Mouse (Mus musculus) small intestine, adult 2 months (tissue): ENCODE measurements around the gene Tceal5. TPM values are rescaled to one million over a fixed set of nuclear protein-coding genes. Genes with fewer than 3 reads are reported as not detected.

Experiments used
- H3K27ac ChIP-seq: fragments of 200-500 bp; 2 replicates; pipeline ENCODE4 v1.5.1; 2012; ENCODE audit warnings: low read depth, low read length, control low read depth, inconsistent platforms; ENCODE audit not compliant: insufficient read depth
- H3K27me3 ChIP-seq: fragments of 200-500 bp; 2 replicates; pipeline ENCODE4 v1.6.1; 2012; ENCODE audit warnings: mild to moderate bottlenecking, moderate library complexity, low read length, inconsistent platforms; ENCODE audit not compliant: control insufficient read depth, insufficient read depth
- H3K36me3 ChIP-seq: fragments of 200-500 bp; 2 replicates; pipeline ENCODE4 v1.6.1; 2012; ENCODE audit warnings: mild to moderate bottlenecking, low read length, control low read depth, inconsistent platforms; ENCODE audit not compliant: control insufficient read depth, insufficient read depth
- H3K4me1 ChIP-seq: fragments of 200-500 bp; 2 replicates; pipeline ENCODE4 v1.6.1; 2012; ENCODE audit warnings: low read length, inconsistent platforms, mixed read lengths; ENCODE audit not compliant: control insufficient read depth, insufficient read depth, insufficient read length
- H3K4me3 ChIP-seq: fragments of 200-500 bp; 2 replicates; pipeline ENCODE4 v1.5.1; 2012; ENCODE audit warnings: low read depth, mild to moderate bottlenecking, control low read depth, inconsistent platforms, low read length, moderate library complexity
- CTCF ChIP-seq: fragments of 200-500 bp; IDR thresholded peaks from 2 replicates; pipeline ENCODE4 v1.5.1; 2012; ENCODE audit warnings: low read depth, mild to moderate bottlenecking, control low read depth, inconsistent platforms, low read length, moderate library complexity, mixed read lengths; ENCODE audit not compliant: insufficient replicate concordance, insufficient read length; ENCODE audit errors: extremely low read depth
- POLR2A ChIP-seq: fragments of 200-500 bp; IDR thresholded peaks from 2 replicates; pipeline ENCODE4 v1.6.1; 2012; ENCODE audit warnings: low read depth, mild to moderate bottlenecking, control low read depth, inconsistent platforms, low read length, moderate library complexity
- WGBS: fragments of 180-500 bp; shearing (Covaris S2); methylation state at CpG from one replicate; pipeline ENCODE4 v1.1.7; 2018; 5-methylcytosine and 5-hydroxymethylcytosine counted together
- polyA plus RNA-seq: library from polyadenylated mRNA; depleted of rRNA; stranded (reverse); fragments of >200 nt; gene quantifications from 2 replicates; pipeline ENCODE4 v1.2.3, GENCODE M21; 2012; rRNA removed

Gene Tceal5
- polyA plus RNA-seq: 0.15 TPM in 1 of 2 replicates, not detected in the other

- Histone ChIP-seq H3K4me3 (peak within 1 kb of the TSS; percentile 45), H3K36me3 (no peaks in the 10 kb centered on the region), H3K27me3 (no peaks in the 10 kb centered on the region), H3K27ac (no peak within 1 kb of the TSS), H3K4me1 (no peaks in the 10 kb centered on the region)
- 9% methylated on average over 9 of the region's 9 CpGs for WGBS
- TF ChIP-seq POLR2A (no peak), CTCF (no peak)
These were observed at the start of gene Tceal5 for GRCm38 (mm10) chrX:136203664-136204066. Tceal5 (minus strand) TSS chrX:136203876.

GRCm38 (mm10) chrX:136252023-136252729 is 48.5 kb upstream of the Tceal5 start:
- Histone ChIP-seq H3K36me3 (no peaks in the 10 kb centered on the region), H3K27me3 (no peaks in the 10 kb centered on the region), H3K27ac (no peak overlapping the region), H3K4me1 (no peaks in the 10 kb centered on the region), H3K4me3 (no peak overlapping the region)
- 30% methylated on average over 6 of the region's 6 CpGs for WGBS
- TF ChIP-seq POLR2A: no peak
- no peak for TF ChIP-seq CTCF

GRCm38 (mm10) chrX:136249671-136250070 is 46.0 kb upstream of the Tceal5 start:
- Histone ChIP-seq H3K4me1 (no peaks in the 10 kb centered on the region), H3K27me3 (no peaks in the 10 kb centered on the region), H3K4me3 (no peak overlapping the region), H3K36me3 (no peaks in the 10 kb centered on the region), H3K27ac (no peak overlapping the region)
- TF ChIP-seq POLR2A: no peak
- no peak for TF ChIP-seq CTCF
- WGBS: 51% methylated on average over 7 of the region's 7 CpGs

GRCm38 (mm10) chrX:136248811-136249210 is 45.1 kb upstream of the Tceal5 start:
- WGBS: 34% methylated on average over 6 of the region's 6 CpGs
- H3K27me3 ChIP-seq: no peaks in the 10 kb centered on the region
- TF ChIP-seq POLR2A: no peak
- no peak for TF ChIP-seq CTCF
- H3K36me3 ChIP-seq: no peaks in the 10 kb centered on the region
- H3K4me3 ChIP-seq: no peak overlapping the region
- no peaks in the 10 kb centered on the region for H3K4me1 ChIP-seq
- H3K27ac ChIP-seq: no peak overlapping the region; the same call in 1 of the 2 replicates

GRCm38 (mm10) chrX:136245521-136246071 is 41.9 kb upstream of the Tceal5 start:
- Histone ChIP-seq H3K27me3 (no peaks in the 10 kb centered on the region), H3K36me3 (no peaks in the 10 kb centered on the region), H3K27ac (peak overlapping the region; percentile 17), H3K4me1 (no peaks in the 10 kb centered on the region), H3K4me3 (peak overlapping the region; percentile 64)
- TF ChIP-seq CTCF: no peak
- TF ChIP-seq POLR2A: no peak
- 16% methylated on average over 15 of the region's 15 CpGs for WGBS

GRCm38 (mm10) chrX:136244574-136245229 is 41.0 kb upstream of the Tceal5 start, which contains the start of gene Tceal9:
Tceal9 (plus strand) TSS chrX:136245079.
- H3K27me3 ChIP-seq: no peaks in the 10 kb centered on the region
- H3K27ac ChIP-seq: peak within 1 kb of the TSS; percentile 17
- H3K36me3 ChIP-seq: no peaks in the 10 kb centered on the region
- TF ChIP-seq POLR2A: 0 out of 2 replicates have a peak, but pooled peaks have one; percentile 21
- no peak for TF ChIP-seq CTCF
- WGBS: 17% methylated on average over 20 of the region's 20 CpGs
- peak within 1 kb of the TSS; percentile 64 for H3K4me3 ChIP-seq
- no peaks in the 10 kb centered on the region for H3K4me1 ChIP-seq

- Histone ChIP-seq H3K4me1 (no peaks in the 10 kb centered on the region), H3K27ac (no peak overlapping the region), H3K4me3 (no peak overlapping the region), H3K27me3 (no peaks in the 10 kb centered on the region), H3K36me3 (no peaks in the 10 kb centered on the region)
- 90% methylated on average over 2 of the region's 2 CpGs for WGBS
- no peak for TF ChIP-seq CTCF
These were observed 39.5 kb upstream of the Tceal5 start for GRCm38 (mm10) chrX:136243181-136243580.
